Mouse (Mus musculus) activated CD4-positive, CD25-positive, alpha-beta regulatory T cell (primary cell): ENCODE data around the gene Mnt. TPM values are rescaled to one million over a fixed set of nuclear protein-coding genes. Genes with fewer than 3 reads are reported as not detected.

Source experiments
- polyA plus RNA-seq, 2 experiments: library from polyadenylated mRNA; unstranded; fragments of 100-300 nt; shearing (Covaris generic); gene quantifications; one replicate each; pipeline ENCODE4 v1.2.1; 2017

Gene Mnt
- 1 to 10 TPM; 7.1 to 8.2 TPM for polyA plus RNA-seq

DNA sequence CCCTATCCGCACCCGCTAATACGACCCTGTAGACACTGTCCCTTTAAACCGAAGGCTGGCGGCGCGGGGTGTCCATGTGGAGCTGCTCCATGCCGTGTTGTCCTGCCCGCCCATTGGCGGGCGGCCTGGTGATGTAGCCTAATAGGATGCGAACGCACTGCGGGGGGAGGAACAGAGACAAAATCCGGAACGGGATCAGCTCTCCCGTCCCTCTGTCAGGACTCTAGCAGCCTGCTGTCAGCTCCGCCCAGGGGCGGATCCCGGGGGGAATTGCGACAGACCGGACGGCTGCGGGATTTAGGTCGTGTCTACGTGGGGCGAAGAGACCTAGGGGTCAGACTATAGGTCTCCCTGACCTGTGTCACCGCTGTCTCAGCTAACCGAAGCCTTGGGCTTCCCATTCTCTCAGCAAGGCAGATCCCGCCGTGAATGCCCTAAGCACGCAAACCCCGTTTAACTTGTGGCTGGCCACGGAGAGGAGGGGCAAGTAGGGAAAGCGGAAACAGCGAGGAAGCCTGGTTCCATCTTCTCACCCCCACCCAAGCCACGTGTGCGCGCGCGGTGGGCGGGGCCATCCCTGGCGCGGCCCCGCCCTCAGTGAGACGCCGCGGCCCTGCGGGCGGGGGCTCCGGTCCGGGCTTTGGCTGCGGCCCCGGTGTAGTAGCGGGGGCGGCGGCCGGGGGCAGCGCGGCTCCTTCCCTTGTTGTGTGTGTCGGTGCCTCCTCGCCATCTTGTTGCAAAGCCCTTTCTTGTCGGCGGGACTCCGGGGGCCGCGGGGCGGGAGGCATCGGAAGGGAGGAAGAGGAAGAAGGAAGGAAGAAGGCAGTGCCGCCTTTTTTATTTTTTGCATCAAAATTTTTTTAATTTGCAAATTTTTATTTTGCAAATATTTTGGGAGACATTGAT lies at the start of gene Mnt:
Gene Mnt, plus strand, starts transcription at position 665 of the 906 bp plus-strand sequence.

Other genes starting within 250 kb of the Mnt start
- 1 to 10 TPM; 2.5 to 7.6 TPM for gene Rap1gap2, start 220.0 kb upstream of the Mnt start, polyA plus RNA-seq
- gene Ccdc92b, start 211.3 kb upstream of the Mnt start, polyA plus RNA-seq: not detected
- gene Cluh, start 181.4 kb upstream of the Mnt start, polyA plus RNA-seq: 10 to 100 TPM; 10.7 to 23.1 TPM
- 10 to 100 TPM; 70.1 to 76.3 TPM for gene Pafah1b1, start 106.2 kb upstream of the Mnt start, polyA plus RNA-seq
- gene Mettl16, start 60.1 kb upstream of the Mnt start, polyA plus RNA-seq: 10 to 100 TPM; 27.7 to 28.8 TPM
- gene Sgsm2, start 66.1 kb downstream of the Mnt start, polyA plus RNA-seq: 1 to 10 TPM; 1.9 to 2.8 TPM
- gene Tsr1, start 67.2 kb downstream of the Mnt start, polyA plus RNA-seq: 10 to 100 TPM; 33.5 to 58.8 TPM
- gene Smg6, start 94.9 kb downstream of the Mnt start, polyA plus RNA-seq: 10 to 100 TPM; 19.0 to 27.9 TPM
- gene Srr, start 95.0 kb downstream of the Mnt start, polyA plus RNA-seq: 1 to 10 TPM; 6.3 to 8.1 TPM